Mouse (Mus musculus) Muller cell, postnatal 12 days (primary cell): Measurements from ENCODE around the gene Ttc8.

Experiments used
- DNase-seq: peaks from one replicate; pipeline ENCODE4 v3.0.0-alpha.2; 2015; ENCODE audit errors: inconsistent ontology term

Gene Ttc8

DNA sequence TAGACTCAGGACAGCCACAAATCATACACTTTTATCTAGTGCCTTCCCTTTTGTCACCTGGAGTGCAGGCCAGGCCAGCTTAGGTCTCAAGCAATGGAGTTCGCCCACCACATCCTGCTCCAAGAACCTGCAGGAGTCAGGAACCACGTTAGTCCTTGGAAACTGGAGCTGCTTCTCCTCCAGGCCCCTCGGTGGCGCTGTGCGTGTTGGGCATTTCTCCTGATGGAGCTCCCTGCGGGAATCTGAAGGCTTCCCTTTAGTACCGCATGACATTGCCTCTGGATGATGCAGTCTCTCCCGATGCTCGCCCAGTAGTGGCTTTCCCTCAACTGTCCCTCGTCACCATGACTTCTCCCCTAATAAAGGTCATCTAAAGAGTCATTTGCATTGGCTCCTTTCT lies 53.1 kb downstream of the Ttc8 start:
- DNase-seq = no peak

DNA sequence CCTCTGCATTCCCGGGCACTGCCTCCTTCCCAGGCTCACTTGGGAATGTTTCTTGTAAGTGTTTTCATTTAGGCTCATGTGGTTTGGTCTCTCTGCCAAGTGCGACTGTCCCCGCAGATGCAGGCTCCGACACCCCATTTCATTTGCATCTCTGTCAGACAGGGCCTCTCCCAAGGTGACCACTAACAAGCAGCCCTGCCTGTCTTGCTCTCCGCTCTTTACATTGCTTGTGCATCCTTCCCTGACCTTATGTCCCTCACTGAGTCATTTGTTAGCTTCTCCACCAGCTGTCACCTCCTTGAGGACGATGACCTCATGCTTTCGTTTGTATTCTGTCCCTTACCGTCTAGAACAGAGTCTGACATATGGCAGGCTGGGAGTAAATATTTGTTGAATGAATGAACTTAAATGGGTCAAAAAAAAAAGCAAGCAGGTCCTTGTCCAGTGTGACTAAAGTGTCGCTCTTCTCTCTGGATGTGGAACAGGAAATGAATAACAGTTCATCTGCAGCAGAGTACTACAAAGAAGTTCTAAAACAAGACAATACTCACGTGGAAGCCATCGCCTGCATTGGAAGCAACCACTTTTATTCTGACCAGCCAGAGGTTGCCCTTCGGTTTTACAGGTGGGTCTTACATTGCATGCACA lies 53.9 kb downstream of the Ttc8 start:
- peak; percentile 24 for DNase-seq

DNA sequence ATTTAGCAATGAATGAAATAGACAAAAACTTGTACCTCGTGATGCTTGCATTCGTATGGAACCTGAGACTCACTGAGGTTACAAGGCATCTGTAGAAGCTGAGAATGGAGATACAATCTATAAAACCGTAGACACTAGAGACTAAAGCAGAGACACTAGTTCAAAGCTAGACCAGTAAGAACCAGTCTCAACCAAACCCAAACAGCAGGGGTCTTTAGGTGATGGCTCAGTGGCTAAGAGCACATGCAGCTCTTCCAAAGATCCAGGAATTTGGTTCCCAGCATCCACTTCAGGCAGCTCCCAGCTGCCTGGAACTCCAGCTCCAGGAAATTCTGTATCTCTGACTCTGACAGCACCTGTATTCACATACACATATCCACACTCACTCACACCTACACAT lies 60.7 kb downstream of the Ttc8 start:
- no peak for DNase-seq

DNA sequence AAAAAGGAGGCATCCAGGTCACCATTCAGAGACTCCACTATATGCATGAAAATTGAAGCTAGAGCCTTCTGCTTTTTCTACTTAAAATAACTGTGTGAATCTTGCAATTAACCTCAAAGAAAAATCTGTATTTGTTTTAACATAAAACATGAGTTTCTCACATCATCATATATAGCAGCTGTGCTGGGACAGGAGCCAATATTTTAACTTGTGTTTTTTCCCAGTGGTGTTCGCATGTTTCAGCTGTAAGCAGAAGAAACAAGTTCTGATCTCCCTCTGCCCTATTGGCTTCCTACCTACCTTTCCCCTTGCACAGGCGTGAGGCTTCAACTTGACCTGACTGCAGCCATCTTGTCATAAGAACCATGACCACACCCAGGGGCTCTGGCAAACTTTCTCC lies 64.4 kb downstream of the Ttc8 start:
- no peak for DNase-seq

DNA sequence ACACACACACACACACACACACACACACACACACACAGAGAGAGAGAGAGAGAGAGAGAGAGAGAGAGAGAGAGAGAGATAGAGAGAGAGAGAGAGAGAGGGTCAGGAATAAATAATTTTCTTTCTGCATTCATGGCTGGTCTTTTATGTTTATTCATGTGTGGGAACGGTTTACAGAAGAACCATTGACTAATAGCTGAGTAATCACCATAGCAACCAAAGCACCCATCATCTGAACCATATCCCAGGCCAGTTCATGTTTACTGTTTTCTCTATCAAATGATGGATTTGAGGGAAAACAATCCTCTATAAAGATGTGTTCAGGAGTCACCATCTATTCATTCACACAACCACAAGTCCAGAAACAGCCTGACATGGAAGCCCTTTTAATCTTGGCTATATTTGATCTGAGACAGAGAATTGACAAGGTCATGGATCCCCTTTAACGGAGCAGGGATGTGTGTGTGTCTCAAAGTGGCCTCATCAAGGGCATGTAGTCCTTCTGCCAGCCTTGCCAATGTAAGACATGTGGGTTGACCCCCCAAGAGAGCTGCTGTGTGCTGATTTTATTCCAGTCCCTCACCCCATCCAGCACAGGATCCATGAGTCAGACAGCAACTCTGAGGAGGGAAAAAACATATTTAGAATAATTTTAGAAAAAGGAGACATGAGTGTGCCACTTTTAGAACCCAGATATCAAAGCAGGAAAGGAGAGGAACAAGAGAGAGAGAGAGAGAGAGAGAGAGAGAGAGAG lies 70.9 kb downstream of the Ttc8 start:
- DNase-seq = peak; percentile 45

DNA sequence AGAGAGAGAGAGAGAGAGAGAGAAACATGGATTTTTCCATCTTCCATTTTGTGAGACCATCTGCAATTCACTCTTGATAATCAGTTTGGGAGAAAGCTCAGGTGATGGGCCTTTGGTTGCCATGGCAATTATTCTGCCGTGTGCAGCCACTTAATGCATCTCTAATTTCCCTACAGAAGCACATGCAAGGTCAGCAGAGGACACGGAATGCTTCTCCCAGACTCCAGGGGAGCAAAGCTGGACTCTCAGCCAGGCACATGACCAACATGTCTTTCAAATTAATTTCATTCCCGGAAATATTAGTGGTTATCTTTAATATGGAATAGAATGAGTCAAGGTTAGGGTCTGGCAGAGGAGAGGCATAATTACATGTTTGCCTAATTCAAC lies 71.4 kb downstream of the Ttc8 start:
- DNase-seq = no peak

DNA sequence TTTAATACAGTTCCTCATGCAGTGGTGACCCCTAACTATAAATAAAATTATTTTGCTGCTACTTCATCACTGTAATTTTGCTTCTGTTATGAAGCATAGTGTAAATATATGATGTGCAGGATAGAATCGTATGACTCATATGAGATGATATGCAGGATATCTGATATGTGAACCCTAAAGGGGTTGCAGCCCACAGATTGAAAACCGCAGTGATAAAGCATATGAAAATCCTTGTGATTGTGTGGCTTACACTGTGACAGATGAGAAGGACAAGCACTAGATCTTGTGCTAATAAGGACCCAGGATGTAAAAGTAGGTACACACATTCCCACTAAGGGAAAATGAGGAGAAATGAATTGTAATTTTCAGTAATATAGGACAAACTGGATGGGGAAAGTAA lies 73.4 kb downstream of the Ttc8 start:
- DNase-seq = no peak

DNA sequence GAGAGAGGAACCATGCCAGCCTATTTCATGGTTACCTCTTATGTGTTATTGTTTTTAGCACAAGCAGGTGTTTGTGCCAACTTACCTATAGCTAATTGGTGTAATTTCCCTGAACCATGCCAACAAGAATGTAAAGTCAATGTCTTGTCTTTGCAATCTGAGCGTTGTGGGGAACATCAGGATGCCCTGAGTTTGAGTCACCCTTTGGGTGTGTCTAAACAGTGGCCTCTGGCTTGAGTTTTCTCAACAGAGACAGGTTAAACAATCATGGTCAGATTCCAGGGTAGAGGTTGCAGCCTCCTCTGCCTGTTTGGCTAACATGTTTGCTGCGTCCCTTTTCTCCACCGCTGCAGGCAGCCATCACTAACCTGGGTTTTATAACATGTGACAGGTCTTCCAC lies 74.0 kb downstream of the Ttc8 start:
- no peak for DNase-seq

DNA sequence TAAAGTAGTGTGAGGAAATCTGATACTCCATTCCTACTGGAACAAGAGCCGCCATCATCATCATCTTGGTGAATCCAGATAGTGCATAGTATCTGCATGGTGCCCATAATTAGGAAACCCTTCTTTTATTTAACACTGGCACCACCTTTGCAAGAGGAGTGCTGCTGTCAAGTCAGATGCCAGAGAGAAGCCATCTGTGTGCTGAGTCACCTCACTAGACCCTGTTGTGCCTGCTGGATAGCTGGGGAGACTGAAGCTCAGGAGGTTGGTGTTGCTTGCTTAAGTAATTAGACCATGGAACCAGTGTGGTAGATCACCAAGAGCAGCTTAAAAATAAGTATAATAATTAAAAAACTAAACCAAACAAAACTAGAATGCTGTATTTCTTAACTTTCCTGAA lies 75.5 kb downstream of the Ttc8 start:
- DNase-seq = peak; percentile 52

DNA sequence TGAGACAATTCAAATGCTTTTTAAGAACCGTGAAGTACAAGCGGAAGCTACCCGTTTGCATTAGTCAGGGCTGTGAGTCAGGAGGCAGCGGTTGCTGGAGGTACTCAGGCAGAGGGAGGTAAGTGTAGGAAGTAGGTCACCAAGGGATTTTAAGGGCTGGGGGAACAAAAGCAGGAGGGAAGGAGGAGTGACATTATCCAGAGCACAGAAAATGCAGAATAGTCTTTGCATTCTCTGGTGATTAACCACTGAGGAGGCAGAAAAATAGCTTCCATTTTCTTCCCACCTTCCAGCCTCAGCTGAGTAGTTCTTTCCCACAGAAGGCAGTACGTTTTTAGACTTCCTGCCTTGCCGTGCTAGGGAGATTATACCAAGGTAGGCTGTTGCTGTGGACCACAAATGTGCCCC lies 76.2 kb downstream of the Ttc8 start:
- DNase-seq = peak; percentile 74

DNA sequence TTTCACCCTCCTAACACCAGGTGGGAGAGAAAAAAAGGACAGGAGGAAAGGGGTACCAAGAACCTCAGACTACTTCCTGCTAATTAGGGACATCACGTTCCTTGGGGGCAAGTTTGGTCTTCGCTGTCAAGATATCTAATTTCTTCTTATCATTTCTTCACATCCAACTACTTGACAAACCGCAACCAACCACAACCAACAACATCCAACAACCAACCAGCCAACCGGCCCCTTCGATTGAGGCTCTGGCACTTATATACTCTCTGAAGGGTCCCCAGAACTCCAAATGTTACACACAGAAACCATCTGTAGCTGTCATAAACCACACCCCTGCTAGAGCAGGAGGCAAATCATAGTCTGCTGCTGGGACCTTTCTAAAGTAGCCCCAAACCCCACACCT lies 76.7 kb downstream of the Ttc8 start:
- no peak for DNase-seq

DNA sequence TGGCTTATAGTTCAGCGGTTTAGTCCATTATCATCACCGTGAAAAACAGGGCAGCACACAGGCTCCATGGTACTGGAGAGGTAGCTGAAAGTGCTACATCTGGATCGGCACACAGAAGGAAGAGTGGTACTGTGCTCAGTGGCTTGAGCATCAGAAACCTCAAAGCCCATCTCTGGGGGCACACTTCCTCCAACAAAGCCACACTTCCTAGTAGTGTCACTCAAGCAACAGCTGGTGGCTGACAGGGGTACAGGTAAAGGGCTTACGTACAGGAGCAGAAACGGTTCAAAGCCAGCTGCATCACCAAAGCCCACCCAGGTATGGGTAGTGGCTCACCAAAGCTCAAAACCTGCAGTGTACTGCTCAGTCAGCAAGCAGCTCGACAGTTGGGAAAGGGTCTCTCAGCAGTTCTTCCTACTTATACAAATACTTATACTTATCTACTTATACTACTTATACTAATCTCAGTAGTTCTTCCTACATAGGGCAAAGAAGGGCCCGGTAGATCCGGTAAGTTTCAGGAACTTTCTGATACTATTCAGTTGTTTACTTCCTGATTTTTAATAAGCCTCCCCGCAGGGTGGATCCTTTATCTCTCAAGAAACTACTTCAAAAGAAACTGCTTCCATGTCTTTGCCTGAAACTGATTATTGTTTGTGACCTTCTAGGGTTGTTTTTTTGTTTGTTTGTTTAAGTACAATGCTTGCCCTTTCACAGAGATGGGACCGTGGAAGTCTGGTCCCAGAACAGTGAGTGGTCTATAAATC lies 78.5 kb downstream of the Ttc8 start:
- DNase-seq = no peak

DNA sequence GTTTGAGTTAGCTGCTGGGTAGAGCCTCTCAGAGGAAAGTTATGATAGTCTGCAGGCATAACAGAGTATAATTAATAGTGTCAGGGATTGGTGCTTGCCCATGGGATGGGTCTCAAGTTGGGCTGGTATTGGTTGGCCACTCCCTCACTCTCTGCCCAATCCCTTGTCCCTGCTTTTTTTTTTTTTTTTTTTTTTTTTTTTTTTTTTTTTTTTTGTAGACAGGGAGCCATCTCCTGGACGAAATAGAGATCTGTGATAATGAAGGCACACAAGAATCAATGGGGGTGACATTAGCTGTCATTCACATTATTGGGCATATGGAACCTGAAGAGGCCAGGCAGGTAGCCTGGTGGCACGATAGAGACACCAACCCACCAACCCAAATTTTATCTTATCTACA lies 79.9 kb downstream of the Ttc8 start:
- no peak for DNase-seq

DNA sequence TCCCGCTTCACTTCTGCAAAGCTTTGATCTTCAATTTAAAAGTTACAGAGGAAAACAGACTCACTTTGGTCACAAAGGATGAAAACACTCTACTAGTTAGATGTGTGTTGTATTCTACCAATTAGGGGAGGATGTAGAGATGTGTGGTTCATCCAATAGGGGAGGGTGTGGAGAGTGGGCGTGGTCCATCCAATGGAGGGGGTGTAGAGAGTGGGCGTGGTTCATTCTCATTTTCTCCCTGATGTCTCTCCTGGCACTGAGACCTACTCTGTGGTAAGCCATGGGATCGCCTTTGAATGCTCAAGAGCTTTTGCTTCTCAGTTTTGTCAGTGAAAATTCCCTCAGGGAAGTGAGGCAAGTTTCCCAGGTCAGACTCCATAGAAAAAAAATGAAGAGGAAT lies 82.7 kb downstream of the Ttc8 start:
- no peak for DNase-seq

DNA sequence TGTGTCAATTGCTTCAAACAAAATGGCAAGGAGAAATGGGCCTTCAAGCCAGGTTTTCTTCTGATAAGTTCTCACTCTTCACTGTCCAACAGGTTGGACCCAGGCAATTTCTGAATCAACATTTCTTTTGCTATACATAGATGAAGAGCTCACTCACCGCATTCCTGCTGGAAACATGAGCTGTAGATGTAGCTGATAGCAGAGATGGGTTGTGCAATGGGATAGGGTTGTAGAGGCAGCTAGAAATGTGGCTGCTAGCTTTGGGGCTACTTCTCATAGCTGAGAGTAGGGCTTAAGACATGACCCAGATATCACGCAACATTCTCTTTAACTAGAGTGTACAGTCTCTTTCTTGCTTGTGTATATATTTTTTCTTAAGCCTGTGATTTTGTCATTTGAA lies 84.4 kb downstream of the Ttc8 start:
- no peak for DNase-seq

DNA sequence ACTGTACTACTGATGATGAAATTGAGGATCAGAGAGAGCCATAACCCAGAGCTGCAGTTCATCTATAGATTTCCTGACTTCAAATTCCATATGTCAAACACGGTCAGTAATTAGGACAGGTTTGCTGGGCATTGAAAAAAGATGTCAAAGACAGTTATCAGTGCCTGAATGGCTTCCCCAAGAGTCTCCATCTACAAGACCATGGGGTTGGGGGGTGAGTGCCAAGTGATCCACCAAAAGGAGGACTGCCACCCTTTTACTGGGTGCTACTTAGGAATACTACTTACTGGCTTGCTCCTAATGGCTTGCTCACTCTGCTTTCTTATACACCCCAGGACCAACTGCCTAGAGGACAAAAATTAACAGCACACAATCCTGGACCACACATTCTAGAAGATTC lies 88.4 kb downstream of the Ttc8 start:
- no peak for DNase-seq

DNA sequence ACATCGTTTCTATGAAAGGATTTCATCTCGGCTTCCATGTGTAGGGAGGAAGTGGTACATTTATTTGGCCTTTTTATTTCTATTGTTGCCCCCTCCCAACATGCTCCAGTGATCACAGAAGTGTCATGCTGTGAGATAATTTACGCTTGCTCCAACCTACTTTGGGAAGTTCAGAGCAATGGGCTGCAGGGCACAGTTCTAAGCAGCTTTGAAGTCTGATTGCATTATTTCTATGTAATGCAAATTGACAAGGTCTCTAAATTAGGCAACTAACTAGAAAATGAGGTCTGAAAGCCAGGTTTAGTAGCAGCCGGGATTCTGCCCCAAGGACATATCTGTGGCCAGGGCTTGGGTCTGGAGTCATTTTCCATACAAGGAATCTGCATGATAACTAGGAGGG lies 89.1 kb downstream of the Ttc8 start:
- DNase-seq = peak; percentile 78

DNA sequence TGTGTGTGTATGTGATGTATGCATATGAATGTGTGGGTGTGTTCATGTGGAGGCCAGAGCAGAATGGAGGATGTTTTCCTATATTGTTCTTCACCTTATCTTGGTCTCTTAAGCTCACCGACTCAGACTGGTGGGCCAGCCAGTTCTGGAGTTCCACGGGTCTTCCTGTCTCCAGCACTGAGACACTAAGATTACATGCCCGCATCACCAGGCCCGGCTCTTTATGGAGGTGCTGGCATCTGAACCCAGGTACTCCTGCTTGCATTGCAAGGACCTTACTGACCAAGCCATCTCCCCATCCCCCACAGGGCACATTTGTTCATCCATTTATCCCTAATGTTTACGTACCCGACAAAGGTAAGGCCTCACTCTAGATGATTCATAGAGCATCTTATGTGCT lies 89.7 kb downstream of the Ttc8 start:
- DNase-seq = no peak

DNA sequence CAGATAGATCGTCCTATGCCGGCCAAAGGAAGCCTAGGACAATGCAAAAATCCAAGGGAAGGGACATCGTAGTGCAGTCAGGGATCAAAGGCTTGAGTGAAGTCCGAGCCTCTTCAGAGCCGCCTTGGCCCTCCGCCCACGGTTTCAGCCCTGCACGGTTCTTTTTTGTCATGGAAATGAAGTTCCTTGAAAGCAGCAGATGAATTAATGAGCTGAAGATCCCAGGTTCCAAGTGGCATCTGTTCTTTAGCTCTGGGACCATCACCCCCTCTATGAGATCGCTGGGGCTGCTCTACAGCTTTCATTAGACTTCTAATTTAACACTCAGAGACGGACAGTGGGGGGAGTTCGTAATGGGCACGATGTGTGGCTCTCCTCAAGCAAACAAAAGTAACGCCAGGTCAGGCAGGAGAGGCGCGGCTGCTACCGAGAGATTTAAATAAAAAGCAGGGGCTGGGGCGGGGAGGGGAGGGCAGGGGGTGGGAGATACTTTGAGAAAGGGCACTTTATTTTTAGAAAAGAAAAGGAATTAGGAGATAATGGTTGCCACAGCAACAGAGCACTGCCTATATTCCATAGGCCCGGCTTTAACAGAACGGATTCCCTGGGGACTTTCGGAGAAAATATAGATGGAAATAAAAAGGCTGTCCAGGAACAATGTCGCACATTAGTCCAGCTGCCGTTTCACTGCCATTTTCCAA lies 90.9 kb downstream of the Ttc8 start:
- peak; percentile 86 for DNase-seq

DNA sequence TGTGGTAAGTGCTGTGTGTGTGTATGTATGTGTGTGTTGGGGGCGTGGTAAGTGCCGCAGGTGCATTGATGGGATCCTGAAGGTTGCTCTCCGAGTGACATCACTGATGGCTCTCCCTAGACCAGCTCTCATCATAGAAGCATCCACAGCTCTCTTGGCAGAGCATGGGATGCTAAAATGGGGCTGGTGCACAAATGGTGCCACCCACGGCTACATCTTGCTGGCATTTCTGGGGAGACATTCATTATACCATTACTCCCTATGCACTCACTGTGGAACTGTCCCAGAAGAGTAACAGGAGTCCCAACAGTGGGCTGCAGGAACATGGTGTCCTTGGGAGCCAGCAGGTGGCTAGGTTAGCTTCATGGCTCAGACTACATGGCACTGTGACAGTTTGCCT lies 95.5 kb downstream of the Ttc8 start:
- DNase-seq = no peak

DNA sequence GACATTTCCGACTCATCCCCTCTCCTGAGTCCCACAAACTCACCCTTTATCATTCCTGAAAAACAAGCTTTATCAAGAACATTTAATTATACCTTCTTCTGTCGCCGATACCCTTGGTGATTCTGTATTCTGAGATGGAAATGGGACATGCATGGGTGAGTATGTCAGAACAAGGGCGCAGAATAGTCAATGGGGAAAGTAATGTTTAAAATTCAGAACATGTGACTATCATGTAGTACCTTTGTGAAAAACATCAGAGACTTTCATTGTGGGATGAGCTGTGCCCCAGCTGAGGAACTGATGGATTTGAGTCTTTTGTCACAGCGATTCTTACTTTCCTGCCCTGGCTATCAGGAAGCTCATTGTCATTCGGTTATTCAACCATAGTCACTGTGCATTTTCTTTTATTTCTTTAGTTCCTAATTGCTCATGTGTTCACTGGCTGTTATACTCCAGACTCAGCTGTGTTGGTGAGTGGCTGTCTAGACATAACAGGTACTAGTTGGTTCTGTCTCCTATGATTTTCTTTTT lies 104.1 kb downstream of the Ttc8 start:
- no peak for DNase-seq

DNA sequence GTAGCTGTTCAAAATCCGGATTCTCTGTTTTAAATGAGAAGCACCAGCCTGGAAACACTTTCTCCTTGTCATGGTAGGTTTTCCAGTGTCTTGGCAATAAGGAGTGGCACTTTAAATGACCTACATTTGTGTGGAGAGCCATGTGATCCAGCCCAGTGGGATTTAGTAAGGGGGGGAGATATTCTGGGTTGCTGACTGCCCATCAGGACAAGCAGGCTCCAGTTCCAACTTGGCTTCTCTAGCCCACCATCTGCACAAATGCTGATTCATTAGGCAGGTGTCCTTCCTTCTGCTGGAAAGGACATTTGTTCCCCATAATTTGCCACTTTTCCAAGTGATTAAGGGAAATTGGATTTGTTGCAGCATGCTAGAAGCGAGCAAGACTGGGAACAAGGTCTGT lies 105.9 kb downstream of the Ttc8 start:
- peak; percentile 78 for DNase-seq
